Mouse (Mus musculus) embryonic facial prominence, embryonic 12.5 days (tissue): ENCODE measurements around the gene Uckl1. TPM values are rescaled to one million over a fixed set of nuclear protein-coding genes. Genes with fewer than 3 reads are reported as not detected.

Experiments
- ATAC-seq: fragments of 200-750 bp; cut with Nextera tagmentation; 2 replicates; pipeline ENCODE4 v1.8.0; 2017; ENCODE audit not compliant: insufficient number of reproducible peaks, insufficient read depth, low FRiP score, low TSS enrichment
- H3K27ac ChIP-seq: fragments of 300-500 bp; sonication (generic); 2 replicates; pipeline ENCODE4 v1.5.1; 2016; ENCODE audit warnings: mild to moderate bottlenecking
- H3K27me3 ChIP-seq: fragments of 300-500 bp; sonication (generic); 2 replicates; pipeline ENCODE4 v1.6.1; 2016; ENCODE audit warnings: mild to moderate bottlenecking, moderate library complexity
- H3K36me3 ChIP-seq: fragments of 300-500 bp; sonication (generic); 2 replicates; pipeline ENCODE4 v1.6.1; 2016; ENCODE audit warnings: mild to moderate bottlenecking
- H3K4me1 ChIP-seq: fragments of 300-500 bp; sonication (generic); 2 replicates; pipeline ENCODE4 v1.6.1; 2016
- H3K4me2 ChIP-seq: fragments of 300-500 bp; sonication (generic); replicated peaks from 2 replicates; pipeline ENCODE4 v1.6.1; 2016; ENCODE audit warnings: mild to moderate bottlenecking, moderate library complexity
- H3K4me3 ChIP-seq: fragments of 300-500 bp; sonication (generic); 2 replicates; pipeline ENCODE4 v1.5.1; 2016; ENCODE audit warnings: mild to moderate bottlenecking
- H3K9ac ChIP-seq: fragments of 300-500 bp; sonication (generic); 2 replicates; pipeline ENCODE4 v1.6.1; 2016; ENCODE audit warnings: mild to moderate bottlenecking, moderate library complexity
- H3K9me3 ChIP-seq: fragments of 300-500 bp; sonication (generic); 2 replicates; pipeline ENCODE4 v1.6.1; 2016; ENCODE audit warnings: mild to moderate bottlenecking, moderate library complexity
- WGBS: fragments of 180-500 bp; shearing (Covaris S2); methylation state at CpG from one replicate; pipeline ENCODE4 v1.1.7; 2016; 5-methylcytosine and 5-hydroxymethylcytosine counted together
- polyA plus RNA-seq: library from polyadenylated mRNA; unstranded; fragments of >200 nt; fragmentation: Nextera tagmentation; extraction: Ambion mirVana; gene quantifications from 2 replicates; pipeline ENCODE4 v1.2.1, GENCODE M21; 2016

The Uckl1 gene
- polyA plus RNA-seq, 1 experiment from 2014 or later: 45.1 TPM

GRCm38 (mm10) chr2:181578790-181579618 lies 5.7 kb downstream of the Uckl1 start:
- Histone ChIP-seq H3K4me1 (peaks cover 20% of the 10 kb centered on the region), H3K9ac (no peak overlapping the region), H3K9me3 (no peaks in the 10 kb centered on the region), H3K27ac (no peak overlapping the region; the same call in 1 of the 2 replicates), H3K4me3 (no peak overlapping the region), H3K36me3 (peaks cover 6% of the 10 kb centered on the region), H3K27me3 (no peaks in the 10 kb centered on the region), H3K4me2 (no peak overlapping the region)
- 60% methylated on average over 5 of the region's 5 CpGs for WGBS
- ATAC-seq: no peak

GRCm38 (mm10) chr2:181577981-181578581 lies 6.6 kb downstream of the Uckl1 start:
- 84% methylated on average over 7 of the region's 7 CpGs for WGBS
- peak overlapping the region; percentile 28; the same call in 1 of the 2 replicates for H3K9ac ChIP-seq
- peaks cover 20% of the 10 kb centered on the region for H3K4me1 ChIP-seq
- ATAC-seq: no peak
- H3K4me3 ChIP-seq: no peak overlapping the region
- no peaks in the 10 kb centered on the region for H3K27me3 ChIP-seq
- peaks cover 4% of the 10 kb centered on the region; the same call in 1 of the 2 replicates for H3K36me3 ChIP-seq
- H3K4me2 ChIP-seq: no peak overlapping the region
- no peaks in the 10 kb centered on the region for H3K9me3 ChIP-seq
- no peak overlapping the region for H3K27ac ChIP-seq

- H3K27me3 ChIP-seq: no peaks in the 10 kb centered on the region
- no peak overlapping the region for H3K9ac ChIP-seq
- no peak overlapping the region for H3K4me2 ChIP-seq
- ATAC-seq: no peak
- peaks cover 7% of the 10 kb centered on the region; the same call in 1 of the 2 replicates for H3K36me3 ChIP-seq
- WGBS: 68% methylated on average over 2 of the region's 2 CpGs
- no peaks in the 10 kb centered on the region for H3K9me3 ChIP-seq
- no peak overlapping the region for H3K4me3 ChIP-seq
- peaks cover 20% of the 10 kb centered on the region for H3K4me1 ChIP-seq
- H3K27ac ChIP-seq: no peak overlapping the region
Measured at GRCm38 (mm10) chr2:181577126-181577525, 7.6 kb downstream of the Uckl1 start.

- WGBS: 88% methylated on average over 2 of the region's 2 CpGs
Measured at GRCm38 (mm10) chr2:181576613-181577012, 8.1 kb downstream of the Uckl1 start.

GRCm38 (mm10) chr2:181574921-181575545 lies 9.7 kb downstream of the Uckl1 start:
- Histone ChIP-seq H3K9me3 (no peaks in the 10 kb centered on the region), H3K4me3 (no peak overlapping the region), H3K4me2 (no peak overlapping the region), H3K27me3 (no peaks in the 10 kb centered on the region), H3K9ac (no peak overlapping the region), H3K27ac (no peak overlapping the region), H3K4me1 (peaks cover 13% of the 10 kb centered on the region), H3K36me3 (peaks cover 7% of the 10 kb centered on the region; the same call in 1 of the 2 replicates)
- 92% methylated on average over 7 of the region's 7 CpGs for WGBS
- no peak for ATAC-seq

More at GRCm38 (mm10) chr2:181576613-181577012, 8.1 kb downstream of the Uckl1 start:
- H3K4me2 ChIP-seq: no peak overlapping the region
- peaks cover 7% of the 10 kb centered on the region; the same call in 1 of the 2 replicates for H3K36me3 ChIP-seq
- no peaks in the 10 kb centered on the region for H3K9me3 ChIP-seq
- ATAC-seq: no peak
- no peak overlapping the region for H3K9ac ChIP-seq
- no peaks in the 10 kb centered on the region for H3K27me3 ChIP-seq
- peaks cover 20% of the 10 kb centered on the region for H3K4me1 ChIP-seq
- H3K27ac ChIP-seq: no peak overlapping the region
- H3K4me3 ChIP-seq: no peak overlapping the region

- peaks cover 8% of the 10 kb centered on the region for H3K4me1 ChIP-seq
- 92% methylated on average over 9 of the region's 9 CpGs for WGBS
- no peak for ATAC-seq
- H3K27ac ChIP-seq: no peak overlapping the region
- H3K4me2 ChIP-seq: no peak overlapping the region
- peaks cover 7% of the 10 kb centered on the region; the same call in 1 of the 2 replicates for H3K36me3 ChIP-seq
- H3K9me3 ChIP-seq: no peaks in the 10 kb centered on the region
- no peaks in the 10 kb centered on the region for H3K27me3 ChIP-seq
- H3K4me3 ChIP-seq: no peak overlapping the region
- no peak overlapping the region for H3K9ac ChIP-seq
Measured at GRCm38 (mm10) chr2:181573961-181574360, 10.7 kb downstream of the Uckl1 start.

GRCm38 (mm10) chr2:181572921-181573920 lies 11.5 kb downstream of the Uckl1 start:
- H3K36me3 ChIP-seq: peaks cover 7% of the 10 kb centered on the region; the same call in 1 of the 2 replicates
- H3K27ac ChIP-seq: no peak overlapping the region
- H3K9ac ChIP-seq: no peak overlapping the region
- H3K27me3 ChIP-seq: no peaks in the 10 kb centered on the region
- H3K9me3 ChIP-seq: no peaks in the 10 kb centered on the region
- no peak for ATAC-seq
- no peak overlapping the region for H3K4me3 ChIP-seq
- H3K4me1 ChIP-seq: 0 out of 2 replicates have a peak, but pooled peaks cover under 1% of the 10 kb centered on the region
- H3K4me2 ChIP-seq: no peak overlapping the region
- WGBS: 92% methylated on average over 15 of the region's 15 CpGs

GRCm38 (mm10) chr2:181571941-181572670 lies 12.6 kb downstream of the Uckl1 start:
- H3K4me1 ChIP-seq: no peaks in the 10 kb centered on the region
- WGBS: 86% methylated on average over 11 of the region's 11 CpGs
- H3K36me3 ChIP-seq: peaks cover 7% of the 10 kb centered on the region; the same call in 1 of the 2 replicates
- no peak overlapping the region for H3K4me3 ChIP-seq
- no peak for ATAC-seq
- no peak overlapping the region for H3K4me2 ChIP-seq
- no peaks in the 10 kb centered on the region for H3K9me3 ChIP-seq
- H3K27me3 ChIP-seq: no peaks in the 10 kb centered on the region
- H3K9ac ChIP-seq: no peak overlapping the region
- no peak overlapping the region for H3K27ac ChIP-seq

- H3K27ac ChIP-seq: no peak overlapping the region
- H3K36me3 ChIP-seq: peaks cover 7% of the 10 kb centered on the region; the same call in 1 of the 2 replicates
- no peak for ATAC-seq
- no peaks in the 10 kb centered on the region for H3K4me1 ChIP-seq
- 63% methylated on average over 6 of the region's 6 CpGs for WGBS
- no peak overlapping the region for H3K9ac ChIP-seq
- H3K9me3 ChIP-seq: no peaks in the 10 kb centered on the region
- H3K4me3 ChIP-seq: no peak overlapping the region
- H3K27me3 ChIP-seq: no peaks in the 10 kb centered on the region
- no peak overlapping the region for H3K4me2 ChIP-seq
Measured at GRCm38 (mm10) chr2:181570921-181571595, 13.6 kb downstream of the Uckl1 start.

GRCm38 (mm10) chr2:181570375-181570774 lies 14.3 kb downstream of the Uckl1 start:
- Histone ChIP-seq H3K4me1 (no peaks in the 10 kb centered on the region), H3K27me3 (no peaks in the 10 kb centered on the region), H3K4me2 (no peak overlapping the region), H3K4me3 (no peak overlapping the region), H3K27ac (no peak overlapping the region), H3K36me3 (peaks cover 7% of the 10 kb centered on the region; the same call in 1 of the 2 replicates), H3K9ac (no peak overlapping the region), H3K9me3 (no peaks in the 10 kb centered on the region)
- WGBS: 84% methylated on average over 8 of the region's 8 CpGs
- no peak for ATAC-seq
